In the genomic region with DNA sequence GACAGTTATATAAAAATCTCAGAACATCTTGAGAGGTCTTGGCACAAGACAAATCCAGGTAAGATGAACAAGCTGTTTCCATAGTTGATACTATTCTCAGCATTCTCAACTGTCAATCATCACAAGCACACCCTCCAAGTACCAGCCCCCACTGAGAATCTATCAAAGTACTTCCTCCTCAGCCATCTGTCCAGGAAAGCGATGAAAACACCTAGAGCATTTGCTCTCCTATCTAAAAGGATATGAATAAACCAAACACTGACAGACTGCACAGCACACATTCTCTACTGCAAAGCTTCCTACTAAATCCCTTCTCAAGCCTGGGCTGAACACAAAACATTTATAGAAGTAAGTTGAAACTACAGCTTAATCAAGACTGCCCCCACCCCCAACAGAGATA, we compare ENCODE assay signal across 12 mouse cellular contexts. TPM values are rescaled to one million over a fixed set of nuclear protein-coding genes. Genes with fewer than 3 reads are reported as not detected.
DNase-seq lines count a peak whose midpoint lies in the region; ATAC-seq lines count a peak whose summit lies in the region.
"Had no signal": no experiment of that assay in that cellular context is flagged by ENCODE, and none has a peak within 500 bp of the region (broad histone marks: within the 10 kb centered on the region; RNA-seq: fewer than 3 reads in every experiment).

No protein-coding gene starts in this region.

- 8% methylated on average over 1 of the region's 1 CpGs for WGBS in heart, embryonic 16.5 days
- WGBS in intestine, embryonic 15.5 days, result 15% methylated on average over 1 of the region's 1 CpGs
- 45% methylated on average over 1 of the region's 1 CpGs for WGBS in midbrain, embryonic 15.5 days

- DNase-seq in heart, postnatal 10 days, result no peak
- DNase-seq in B cell, adult 2 months, result peak; percentile 32 to 40
- peak; percentile 75 for DNase-seq in cerebellum, adult 11 months
- no peak for DNase-seq in kidney, postnatal 10 days
- no peak for DNase-seq in adrenal gland, postnatal 14 days
- DNase-seq: midbrain, embryonic 14.5 days had no signal

- H3K4me3 ChIP-seq in heart, embryonic 16.5 days (ENCODE audit: low read length), result no peak overlapping the region
- no peak overlapping the region for H3K4me3 ChIP-seq in intestine, embryonic 15.5 days (replicated peaks)
- H3K4me3 ChIP-seq in midbrain, embryonic 15.5 days, result no peak overlapping the region
- H3K4me3 ChIP-seq: hindbrain, embryonic 15.5 days; liver, embryonic 15.5 days had no signal

- H3K27me3 ChIP-seq in heart, embryonic 16.5 days (ENCODE audit: control insufficient read depth, insufficient read depth, low read length), result no peaks in the 10 kb centered on the region
- H3K27me3 ChIP-seq in intestine, embryonic 15.5 days (replicated peaks), result no peaks in the 10 kb centered on the region
- no peaks in the 10 kb centered on the region for H3K27me3 ChIP-seq in midbrain, embryonic 15.5 days (replicated peaks)
- H3K27me3 ChIP-seq: hindbrain, embryonic 15.5 days; liver, embryonic 15.5 days had no signal

- intact Hi-C loops in heart, postnatal 10 days (cut with DNase I), result loop anchor here (5.0 kb wide), 1 partner anchor 34 kb away; no protein-coding TSS in a partner anchor

- no peaks in the 10 kb centered on the region for H3K9me3 ChIP-seq in heart, embryonic 16.5 days (replicated peaks; ENCODE audit: control insufficient read depth, low read length)
- H3K9me3 ChIP-seq in intestine, embryonic 15.5 days, result no peaks in the 10 kb centered on the region
- no peaks in the 10 kb centered on the region for H3K9me3 ChIP-seq in midbrain, embryonic 15.5 days
- H3K9me3 ChIP-seq: G1E; hindbrain, embryonic 15.5 days; liver, embryonic 15.5 days had no signal

- H3K4me2 ChIP-seq in heart, embryonic 16.5 days (ENCODE audit: low read depth, low read length), result peak overlapping the region; percentile 7
- no peak overlapping the region for H3K4me2 ChIP-seq in intestine, embryonic 15.5 days (replicated peaks)
- H3K4me2 ChIP-seq in midbrain, embryonic 15.5 days, result no peak overlapping the region
- H3K4me2 ChIP-seq: hindbrain, embryonic 15.5 days; liver, embryonic 15.5 days had no signal

- ATAC-seq in heart, embryonic 16.5 days (replicated peaks; ENCODE audit: extremely low read depth, insufficient read depth, low FRiP score), result 0 out of 2 replicates have a peak, but pooled peaks have one; percentile 37
- ATAC-seq in intestine, embryonic 15.5 days, result 0 out of 2 replicates have a peak, but pooled peaks have one; percentile 39
- ATAC-seq in midbrain, embryonic 15.5 days (replicated peaks), result no peak

- no peaks in the 10 kb centered on the region for H3K36me3 ChIP-seq in heart, embryonic 16.5 days (ENCODE audit: control insufficient read depth, insufficient read depth)
- no peaks in the 10 kb centered on the region for H3K36me3 ChIP-seq in intestine, embryonic 15.5 days
- no peaks in the 10 kb centered on the region for H3K36me3 ChIP-seq in midbrain, embryonic 15.5 days (replicated peaks)
- H3K36me3 ChIP-seq: hindbrain, embryonic 15.5 days; liver, embryonic 15.5 days had no signal

- H3K9ac ChIP-seq in heart, embryonic 16.5 days (ENCODE audit: low read length), result no peak overlapping the region
- H3K9ac ChIP-seq in intestine, embryonic 15.5 days, result no peak overlapping the region
- no peak overlapping the region for H3K9ac ChIP-seq in midbrain, embryonic 15.5 days
- H3K9ac ChIP-seq: hindbrain, embryonic 15.5 days; liver, embryonic 15.5 days had no signal

- H3K27ac ChIP-seq in heart, embryonic 16.5 days (ENCODE audit: low read length), result peak overlapping the region; percentile 55; the same call in 1 of the 2 replicates
- H3K27ac ChIP-seq in intestine, embryonic 15.5 days, result no peak overlapping the region
- no peak overlapping the region for H3K27ac ChIP-seq in midbrain, embryonic 15.5 days
- H3K27ac ChIP-seq: hindbrain, embryonic 15.5 days; liver, embryonic 15.5 days had no signal

- H3K4me1 ChIP-seq in heart, embryonic 16.5 days (ENCODE audit: control insufficient read depth, insufficient read depth, low read length), result peaks cover 28% of the 10 kb centered on the region
- peaks cover 13% of the 10 kb centered on the region for H3K4me1 ChIP-seq in intestine, embryonic 15.5 days (replicated peaks)
- peaks cover 30% of the 10 kb centered on the region for H3K4me1 ChIP-seq in midbrain, embryonic 15.5 days

RNA-seq across cellular contexts. Expression of a gene that starts 6.4 kb away (rescaled TPM):
- 42.3 and 42.7 TPM in 2 replicates for polyA plus RNA-seq in heart, embryonic 16.5 days (2015; fragmentation: Nextera tagmentation; extraction: Ambion mirVana)
- total RNA-seq in heart, postnatal 10 days (2021), result 10 to 100 TPM; 29.8 to 33.9 TPM
- polyA plus RNA-seq in intestine, embryonic 15.5 days (2015; fragmentation: Nextera tagmentation; extraction: Ambion mirVana), result 78.9 and 79.5 TPM in 2 replicates
- 70.3 and 77.3 TPM in 2 replicates for polyA plus RNA-seq in midbrain, embryonic 15.5 days (2015; fragmentation: Nextera tagmentation; extraction: Ambion mirVana)
- 40.6 and 46.3 TPM in 2 replicates for total RNA-seq in adrenal gland, postnatal 14 days (2021)

Comparison
In these comparisons a context has a peak if more than half of its experiments do, and no peak if none do; other contexts are left out.
1. DNase-seq: peak in B cell, adult 2 months (2 of 2) and cerebellum, adult 11 months (single experiment); none in heart, postnatal 10 days (0 of 2), kidney, postnatal 10 days (single experiment) and adrenal gland, postnatal 14 days (single experiment).